Mouse (Mus musculus) adrenal gland, adult 2 months (tissue): ENCODE measurements around the gene Birc6. TPM values are rescaled to one million over a fixed set of nuclear protein-coding genes. Genes with fewer than 3 reads are reported as not detected.

Source experiments
- DNase-seq: peaks from one replicate; pipeline ENCODE4 v3.0.0; 2021
- polyA plus RNA-seq: library from polyadenylated mRNA; depleted of rRNA; stranded (reverse); fragments of >200 nt; gene quantifications from 2 replicates; pipeline ENCODE4 v1.2.3, GENCODE M21; 2012; rRNA removed
- total RNA-seq, 2 experiments: library from RNA; stranded (reverse); gene quantifications; 2 replicates each; pipeline ENCODE4 v1.2.3; 2021

Gene Birc6
- total and polyA plus RNA-seq, 3 experiments, result 46.6 to 116 (median 95.6) TPM

- DNase-seq, result no peak
These were observed 179.6 kb downstream of the Birc6 start for GRCm38 (mm10) chr17:74707637-74708152.

- DNase-seq, result peak; percentile 49
These were observed 182.6 kb downstream of the Birc6 start for GRCm38 (mm10) chr17:74710731-74711130.

GRCm38 (mm10) chr17:74711627-74712026 is 183.5 kb downstream of the Birc6 start:
- DNase-seq, result no peak

- DNase-seq, result no peak
These were observed 187.0 kb downstream of the Birc6 start for GRCm38 (mm10) chr17:74715128-74715527.

- no peak for DNase-seq
These were observed 187.6 kb downstream of the Birc6 start for GRCm38 (mm10) chr17:74715724-74716123.

- no peak for DNase-seq
These were observed 188.5 kb downstream of the Birc6 start for GRCm38 (mm10) chr17:74716643-74717042.

- DNase-seq, result no peak
These were observed 189.1 kb downstream of the Birc6 start for GRCm38 (mm10) chr17:74717091-74717617.

- DNase-seq, result peak; percentile 96
These were observed 189.6 kb downstream of the Birc6 start, which contains the start of gene Ttc27 for GRCm38 (mm10) chr17:74717618-74718151. Gene Ttc27, plus strand, starts transcription at chr17:74717732.

GRCm38 (mm10) chr17:74732872-74733271 is 204.8 kb downstream of the Birc6 start:
- DNase-seq, result no peak

GRCm38 (mm10) chr17:74735392-74735791 is 207.3 kb downstream of the Birc6 start:
- DNase-seq, result no peak

GRCm38 (mm10) chr17:74749659-74750058 is 221.6 kb downstream of the Birc6 start:
- no peak for DNase-seq

- no peak for DNase-seq
These were observed 222.9 kb downstream of the Birc6 start for GRCm38 (mm10) chr17:74751026-74751425.

Other genes starting within 250 kb of the Birc6 start
- 100 to 1,000 TPM; 100 to 104 TPM for gene Memo1, start 232.8 kb upstream of the Birc6 start, total RNA-seq
- gene Memo1, start 232.8 kb upstream of the Birc6 start, polyA plus RNA-seq, result 57.4 and 61.3 TPM in 2 replicates
- gene Dpy30, start 204.4 kb upstream of the Birc6 start, total RNA-seq, result 10 to 100 TPM; 78.9 to 85.8 TPM
- gene Dpy30, start 204.4 kb upstream of the Birc6 start, polyA plus RNA-seq, result 26.9 and 34.0 TPM in 2 replicates
- gene Spast, start 189.3 kb upstream of the Birc6 start, total RNA-seq, result 10 to 100 TPM; 26.1 to 33.4 TPM
- gene Spast, start 189.3 kb upstream of the Birc6 start, polyA plus RNA-seq, result 11.0 and 12.5 TPM in 2 replicates
- gene Slc30a6, start 132.7 kb upstream of the Birc6 start, total RNA-seq, result 10 to 100 TPM; 27.2 to 29.4 TPM
- gene Slc30a6, start 132.7 kb upstream of the Birc6 start, polyA plus RNA-seq, result 10.3 and 12.0 TPM in 2 replicates
- gene Nlrc4, start 69.2 kb upstream of the Birc6 start, total RNA-seq, result under 1 TPM; 0.43 to 0.52 TPM
- 0.03 and 0.10 TPM in 2 replicates for gene Nlrc4, start 69.2 kb upstream of the Birc6 start, polyA plus RNA-seq
- 100 to 1,000 TPM in 1 of 2 experiments, 10 to 100 TPM in 1; 88.5 to 130 TPM for gene Yipf4, start 38.8 kb upstream of the Birc6 start, total RNA-seq
- 308 and 320 TPM in 2 replicates for gene Yipf4, start 38.8 kb upstream of the Birc6 start, polyA plus RNA-seq
- gene Ttc27, start 189.4 kb downstream of the Birc6 start, total RNA-seq, result 10 to 100 TPM; 24.6 TPM
- gene Ttc27, start 189.4 kb downstream of the Birc6 start, polyA plus RNA-seq, result 1.8 and 2.1 TPM in 2 replicates